ENCODE assay signal across 16 mouse cellular contexts in genomic region chr9:82907246-82907645, GRCm38 (mm10).
DNase-seq lines count a peak whose midpoint lies in the region; TF ChIP-seq lines count a peak whose summit lies in the region.
"Had no signal": no experiment of that assay in that cellular context is flagged by ENCODE, and none has a peak within 500 bp of the region (broad histone marks: within the 10 kb centered on the region; RNA-seq: fewer than 3 reads in every experiment).

No protein-coding gene starts in this region.

- no peaks in the 10 kb centered on the region for H3K9me3 ChIP-seq in CH12.LX (replicated peaks; ENCODE audit: low read length)
- H3K9me3 ChIP-seq: G1E had no signal

- no peak overlapping the region for H3K4me3 ChIP-seq in CH12.LX (replicated peaks in 1 of 3; ENCODE audit: low read depth in 2 of 3, low read length in 2 of 3, poor library complexity in 1 of 3)

- DNase-seq in CH12.LX (ENCODE audit: extremely low read depth) = peak; percentile 18
- no peak for DNase-seq in B cell, adult 2 months
- DNase-seq: adrenal gland, adult 2 months; adrenal gland, adult 8-10 months; adrenal gland, postnatal 10 days; adrenal gland, postnatal 14 days; adrenal gland, postnatal 25 days; adrenal gland, postnatal 36 days; cerebellum, adult 11 months; cerebellum, adult 11-12 months; cerebellum, adult 18-20 months; cerebellum, adult 2 months; cerebellum, adult 8-10 months; cerebellum, adult 9-10 months had no signal

- TF ChIP-seq EP300 in CH12.LX (IDR thresholded peaks at IDR 0.05; ENCODE audit: low read length) = peak; percentile 81

- in situ Hi-C loops in CH12.LX (cut with MboI; ENCODE audit: low pct_ligation_motif_present, low pct_unique_long_range_greater_than_20kb, low sequenced_read_pairs) = no loop called here

- no peak for TF ChIP-seq RAD21 in CH12.LX (IDR thresholded peaks at IDR 0.05; ENCODE audit: low read depth, low read length)

- dilution Hi-C loops in CH12.LX (cut with MboI; ENCODE audit: extremely low pct_ligation_motif_present, extremely low pct_unique_long_range_greater_than_20kb, low sequenced_read_pairs) = no loop called here

- H3K36me3 ChIP-seq in CH12.LX (replicated peaks in 1 of 2; ENCODE audit: control insufficient read depth in 1 of 2, insufficient read depth in 1 of 2, low read length in 1 of 2) = peaks cover 33 to 65% of the 10 kb centered on the region in 2 experiments

- H3K27me3 ChIP-seq in CH12.LX (replicated peaks) = no peaks in the 10 kb centered on the region
- H3K27me3 ChIP-seq: Patski had no signal

- 0 out of 2 replicates have a peak, but pooled peaks cover 2% of the 10 kb centered on the region for H3K79me2 ChIP-seq in CH12.LX (replicated peaks; ENCODE audit: control insufficient read depth, extremely low read depth, insufficient read depth, poor library complexity, severe bottlenecking)

- no peaks in the 10 kb centered on the region for H3K4me1 ChIP-seq in CH12.LX (ENCODE audit: control insufficient read depth in 1 of 2, insufficient read depth in 2 of 2)

- H3K27ac ChIP-seq in CH12.LX (ENCODE audit: insufficient read depth, low read depth) = no peak overlapping the region

- no peak overlapping the region for H3K9ac ChIP-seq in CH12.LX (ENCODE audit: insufficient read depth, low read depth)

- TF ChIP-seq CTCF in CH12.LX (conservative IDR thresholded peaks at IDR 0.05 in 1 of 2, IDR thresholded peaks at IDR 0.05 in 1 of 2; ENCODE audit: low read depth in 2 of 2, low read length in 2 of 2) = no peak

- H3K4me2 ChIP-seq in CH12.LX (ENCODE audit: insufficient read depth, low read depth, poor library complexity, severe bottlenecking) = no peak overlapping the region

- TF ChIP-seq POLR2A in CH12.LX (IDR thresholded peaks at IDR 0.05; ENCODE audit: low read depth, low read length) = no peak

TF ChIP-seq in CH12.LX, 34 proteins besides CTCF, POLR2A, EP300 and RAD21:
- no peak for TF ChIP-seq NELFE (IDR thresholded peaks at IDR 0.05; ENCODE audit: low read depth, low read length)
- TF ChIP-seq ZC3H11A (IDR thresholded peaks at IDR 0.05; ENCODE audit: low read depth, low read length) = no peak
- TF ChIP-seq TCF12 (IDR thresholded peaks at IDR 0.05; ENCODE audit: low read depth, low read length) = no peak
- TF ChIP-seq BHLHE40 (IDR thresholded peaks at IDR 0.05; ENCODE audit: low read depth, low read length) = peak; percentile 66
- TF ChIP-seq JUN (IDR thresholded peaks at IDR 0.05; ENCODE audit: insufficient read depth, low read depth, low read length) = peak; percentile 50; the same call in 1 of the 2 replicates
- TF ChIP-seq CHD2 (IDR thresholded peaks at IDR 0.05; ENCODE audit: low read length) = no peak
- no peak for TF ChIP-seq PAX5 (IDR thresholded peaks at IDR 0.05; ENCODE audit: low read length)
- peak; percentile 81 for TF ChIP-seq IRF4 (IDR thresholded peaks at IDR 0.05; ENCODE audit: low read depth, low read length)
- TF ChIP-seq JUND (conservative IDR thresholded peaks at IDR 0.05; ENCODE audit: low read depth, low read length) = peak; percentile 76; the same call in 1 of the 2 replicates
